Mouse (Mus musculus): Measurements from ENCODE around the gene Hnrnpul2.

DNA sequence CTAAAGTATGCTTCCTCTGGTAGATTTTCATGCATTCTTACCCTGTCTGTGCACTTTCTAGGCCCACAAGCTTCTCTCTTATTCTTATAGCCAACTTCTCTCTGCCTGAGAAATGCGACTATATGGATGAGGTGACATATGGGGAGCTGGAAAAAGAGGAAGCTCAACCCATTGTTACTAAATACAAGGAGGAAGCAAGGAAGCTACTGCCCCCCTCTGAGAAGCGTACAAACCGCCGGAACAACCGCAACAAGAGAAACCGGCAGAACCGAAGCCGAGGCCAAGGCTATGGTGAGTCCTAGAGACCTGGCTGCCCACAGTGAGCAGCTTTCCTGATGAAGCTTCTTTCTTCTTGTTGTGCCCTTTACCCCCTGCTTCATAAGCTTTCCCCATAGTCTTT, 9.8 kb downstream of the Hnrnpul2 start, which contains the start of gene AC129217.1:
- TF ChIP-seq POLR2A (IDR thresholded peaks at IDR 0.05; ENCODE audit: low read depth, low read length) (no peak), CTCF (IDR thresholded peaks at IDR 0.05; ENCODE audit: extremely low read depth, insufficient read length, insufficient replicate concordance, low read depth, low read length) (no peak)

All from small intestine, adult 2 months (tissue).